ENCODE assay signal across 8 mouse cellular contexts in genomic region chr2:71816391-71817041, GRCm38 (mm10). TPM values are rescaled to one million over a fixed set of nuclear protein-coding genes. Genes with fewer than 3 reads are reported as not detected.
A peak's percentile ranks its signal among the peaks of the same experiment; 100 is the strongest.
DNase-seq lines count a peak whose midpoint lies in the region; ATAC-seq and TF ChIP-seq lines count a peak whose summit lies in the region.

No protein-coding gene starts in this region.

- 33% methylated on average over 14 of the region's 14 CpGs for WGBS in liver, adult 2 months
- WGBS in embryonic facial prominence, embryonic 12.5 days: 29% methylated on average over 14 of the region's 14 CpGs
- 49% methylated on average over 14 of the region's 14 CpGs for WGBS in limb, embryonic 10.5 days

- H3K36me3 ChIP-seq in liver, adult 2 months (ENCODE audit: control insufficient read depth, insufficient read depth, low read length): no peaks in the 10 kb centered on the region
- no peaks in the 10 kb centered on the region for H3K36me3 ChIP-seq in embryonic facial prominence, embryonic 12.5 days
- H3K36me3 ChIP-seq in limb, embryonic 10.5 days: no peaks in the 10 kb centered on the region

- no peak for ATAC-seq in embryonic facial prominence, embryonic 12.5 days (ENCODE audit: insufficient number of reproducible peaks, insufficient read depth, low FRiP score, low TSS enrichment)

- no peak overlapping the region for H3K9ac ChIP-seq in liver, adult 2 months (ENCODE audit: low read depth, low read length)
- H3K9ac ChIP-seq in embryonic facial prominence, embryonic 12.5 days: no peak overlapping the region

- no peaks in the 10 kb centered on the region for H3K27me3 ChIP-seq in liver, adult 2 months (ENCODE audit: control insufficient read depth, insufficient read depth, low read length)
- no peaks in the 10 kb centered on the region for H3K27me3 ChIP-seq in embryonic facial prominence, embryonic 12.5 days
- no peaks in the 10 kb centered on the region for H3K27me3 ChIP-seq in limb, embryonic 10.5 days (ENCODE audit: low read depth, poor library complexity, severe bottlenecking)

- no peak overlapping the region for H3K27ac ChIP-seq in liver, adult 2 months (replicated peaks; ENCODE audit: insufficient read depth, low read depth, low read length)
- H3K27ac ChIP-seq in embryonic facial prominence, embryonic 12.5 days: no peak overlapping the region
- H3K27ac ChIP-seq in limb, embryonic 10.5 days: 0 out of 2 replicates have a peak overlapping the region, but pooled peaks have one; percentile 57

- H3K79me2 ChIP-seq in liver, adult 2 months (ENCODE audit: control insufficient read depth, insufficient read depth, low read length): no peaks in the 10 kb centered on the region

- DNase-seq in liver, adult 2 months (ENCODE audit: extremely low read depth, low read depth, low spot score): peak; percentile 37
- no peak for DNase-seq in liver
- peak; percentile 45 for DNase-seq in T-cell, adult 2 months (ENCODE audit: low spot score)
- DNase-seq in limb, embryonic 10.5 days (ENCODE audit: low spot score): peak; percentile 51
- peak; percentile 23 for DNase-seq in retina, adult 2 months (ENCODE audit: low read depth, low spot score)
- DNase-seq in gastrocnemius, postnatal 4 days (ENCODE audit: low spot score in 2 of 2): no peak
- no peak for DNase-seq in frontal cortex, postnatal 25 days (ENCODE audit: low spot score in 2 of 2)

- no peak for TF ChIP-seq POLR2A in liver, adult 2 months (IDR thresholded peaks at IDR 0.05; ENCODE audit: extremely low read depth, insufficient read depth, low read length)

- peak; percentile 48 for TF ChIP-seq CTCF in liver, adult 2 months (IDR thresholded peaks at IDR 0.05; ENCODE audit: low read depth, low read length)

- no peaks in the 10 kb centered on the region for H3K9me3 ChIP-seq in embryonic facial prominence, embryonic 12.5 days
- no peaks in the 10 kb centered on the region for H3K9me3 ChIP-seq in limb, embryonic 10.5 days (replicated peaks)

- H3K4me3 ChIP-seq in liver, adult 2 months (ENCODE audit: insufficient read depth, low read depth, low read length): no peak overlapping the region
- H3K4me3 ChIP-seq in embryonic facial prominence, embryonic 12.5 days: no peak overlapping the region
- no peak overlapping the region for H3K4me3 ChIP-seq in limb, embryonic 10.5 days

- H3K4me2 ChIP-seq in embryonic facial prominence, embryonic 12.5 days (replicated peaks): peak overlapping the region; percentile 31

- H3K4me1 ChIP-seq in liver, adult 2 months (ENCODE audit: control insufficient read depth, insufficient read depth, low read length): peaks cover 5% of the 10 kb centered on the region
- H3K4me1 ChIP-seq in embryonic facial prominence, embryonic 12.5 days: peaks cover 22% of the 10 kb centered on the region
- peaks cover 53% of the 10 kb centered on the region for H3K4me1 ChIP-seq in limb, embryonic 10.5 days

RNA-seq across cellular contexts. Expression of gene Pdk1, which starts 56.5 kb away (rescaled TPM):
- total RNA-seq in liver, adult 2 months (2014; rRNA removed): 36.6 and 77.5 TPM in 2 replicates
- 29.1 and 42.3 TPM in 2 replicates for polyA plus RNA-seq in liver, adult 2 months (2012; rRNA removed)
- polyA plus RNA-seq in embryonic facial prominence, embryonic 12.5 days (2016; fragmentation: Nextera tagmentation; extraction: Ambion mirVana): 43.5 and 49.6 TPM in 2 replicates
- polyA plus RNA-seq in limb, embryonic 10.5 days (2016; fragmentation: Nextera tagmentation; extraction: Ambion mirVana): 45.4 and 46.8 TPM in 2 replicates
- 10 to 100 TPM; 54.3 to 56.0 TPM for total RNA-seq in gastrocnemius, postnatal 4 days (2021)

Comparison
In these comparisons a context has a peak if more than half of its experiments do, and no peak if none do; other contexts are left out.
1. DNase-seq: peak in liver, adult 2 months (single experiment), T-cell, adult 2 months (single experiment), limb, embryonic 10.5 days (single experiment) and retina, adult 2 months (single experiment); none in liver (single experiment), gastrocnemius, postnatal 4 days (0 of 2) and frontal cortex, postnatal 25 days (0 of 2).